Mouse (Mus musculus) 3T3-L1 (cell line): ENCODE results near the gene Bcl2l13.
"Not testable (repeated sequence)": the region's sequence is repeated elsewhere in the genome, so short reads cannot be mapped to it uniquely, and the experiment has no call there.

Experiments
- DNase-seq: peaks from one replicate; pipeline ENCODE4 v3.0.0-alpha.2; 2015; ENCODE audit warnings: low read depth, low spot score

Bcl2l13 gene

DNA sequence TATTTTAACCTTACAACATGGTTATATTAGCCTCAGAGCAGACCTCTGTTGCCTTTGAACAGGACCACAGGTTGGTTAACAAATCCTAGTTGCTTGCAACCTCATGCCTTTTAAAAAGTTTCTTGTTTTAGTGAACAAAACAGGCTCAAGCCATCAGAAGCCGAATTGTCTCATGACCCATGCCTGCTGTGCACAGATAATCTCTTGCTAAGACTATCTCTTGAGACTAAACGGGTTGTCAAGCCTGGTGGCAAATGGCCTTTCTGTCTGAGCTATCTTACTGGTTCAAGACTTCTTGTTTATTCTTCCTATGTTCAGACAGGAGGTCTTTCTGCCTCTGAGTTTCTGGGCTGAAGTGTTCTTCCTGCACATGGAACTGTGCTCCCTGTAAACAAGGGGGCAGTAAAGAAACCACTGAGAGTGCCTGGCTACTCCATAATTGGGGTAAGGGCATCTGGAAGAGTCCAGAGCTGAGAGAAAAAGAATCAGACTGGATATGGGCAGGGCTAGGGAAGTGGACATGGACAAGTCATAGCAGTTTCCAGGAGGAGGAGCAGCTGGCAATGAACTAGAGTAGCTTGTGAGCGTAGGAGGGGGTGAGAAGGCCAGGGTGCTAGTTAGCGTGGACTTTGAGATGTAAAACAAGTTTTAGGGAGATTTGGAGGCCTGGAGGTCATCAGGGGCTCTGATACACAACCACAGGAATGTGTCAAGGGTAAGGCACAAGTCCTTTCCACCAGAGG is 5.0 kb upstream of the Bcl2l13 start:
- DNase-seq: no peak

DNA sequence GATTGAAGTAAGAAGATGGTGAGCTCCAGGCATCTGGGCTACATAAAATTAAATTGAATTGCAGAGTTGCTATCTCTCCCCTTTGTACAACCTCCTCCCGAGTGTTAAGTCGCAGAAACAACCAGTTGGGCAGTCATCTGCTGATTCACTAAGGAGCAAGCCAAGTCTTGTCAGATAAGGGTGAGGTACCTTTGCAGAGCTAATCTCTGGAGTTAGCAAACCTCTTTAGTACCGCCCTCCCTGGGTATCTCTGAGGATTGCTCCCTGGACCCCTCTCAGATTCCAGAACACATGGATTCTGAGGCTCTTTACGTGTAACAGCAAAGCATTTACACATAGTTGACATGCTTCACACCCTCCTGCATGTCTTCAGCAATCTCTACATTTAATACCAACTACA is 3.9 kb upstream of the Bcl2l13 start:
- DNase-seq: no peak

DNA sequence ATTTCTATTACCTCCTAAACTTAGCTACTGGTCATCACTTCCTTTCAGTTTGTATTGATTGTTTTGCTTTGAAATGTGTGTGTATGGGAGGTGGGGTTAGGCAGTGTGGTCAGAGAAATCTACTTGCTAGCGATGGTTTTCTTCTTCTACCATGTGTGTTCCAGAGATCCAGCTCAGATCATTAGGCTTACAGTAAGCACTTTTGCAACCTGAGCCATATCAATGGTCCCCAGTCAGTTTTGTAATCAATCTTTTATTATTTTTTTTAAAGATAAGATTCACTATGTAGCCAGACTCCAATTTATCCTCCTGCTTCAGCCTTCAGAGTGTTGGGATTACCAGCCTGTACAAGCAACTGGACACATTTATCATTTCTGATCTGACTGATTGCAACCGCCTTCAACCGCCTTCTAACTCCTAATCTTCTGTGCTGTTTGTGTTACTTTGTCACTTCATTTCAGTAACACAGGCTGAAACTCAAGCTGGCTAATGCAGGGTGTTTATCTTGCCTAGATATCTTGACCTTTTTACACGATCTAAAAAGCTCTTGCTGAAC is 1.2 kb upstream of the Bcl2l13 start:
- no peak for DNase-seq

DNA sequence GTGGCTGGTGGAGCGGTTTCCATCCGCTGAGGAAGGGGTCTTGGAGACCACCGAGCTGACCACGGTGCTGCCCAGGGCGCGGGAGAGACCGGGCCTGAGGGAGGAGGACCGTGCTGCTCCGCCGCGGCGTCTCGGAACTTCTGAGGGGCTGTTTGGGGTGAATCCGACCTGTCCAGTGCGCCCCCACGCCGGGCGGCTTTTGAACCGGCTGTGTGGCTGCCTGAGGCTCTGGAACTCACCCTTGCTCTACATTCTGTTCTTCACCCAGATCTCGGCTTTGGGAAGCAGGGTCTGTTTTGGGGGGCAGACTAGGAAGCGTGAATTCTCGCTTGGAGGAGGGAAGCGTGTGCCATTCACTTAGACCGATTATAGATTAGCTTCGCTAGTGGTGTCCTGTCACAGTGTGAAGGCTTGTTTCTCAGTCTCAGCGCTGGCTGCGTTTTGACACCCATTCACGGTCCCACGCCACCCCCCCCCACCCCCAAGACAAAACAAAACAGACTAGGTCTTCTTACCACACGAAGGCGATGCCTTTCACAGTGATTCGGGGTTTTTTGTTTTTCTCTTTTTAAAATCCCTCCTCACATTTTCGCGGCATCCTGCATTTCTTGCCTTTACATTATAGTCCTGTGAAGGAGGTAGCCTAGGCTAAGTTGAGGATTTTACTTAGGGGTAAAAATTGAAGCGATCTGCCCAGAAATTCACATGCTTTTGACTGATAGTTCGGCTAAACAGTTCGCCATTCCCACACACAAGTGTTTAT is 558 bp downstream of the Bcl2l13 start:
- peak; percentile 46 for DNase-seq

DNA sequence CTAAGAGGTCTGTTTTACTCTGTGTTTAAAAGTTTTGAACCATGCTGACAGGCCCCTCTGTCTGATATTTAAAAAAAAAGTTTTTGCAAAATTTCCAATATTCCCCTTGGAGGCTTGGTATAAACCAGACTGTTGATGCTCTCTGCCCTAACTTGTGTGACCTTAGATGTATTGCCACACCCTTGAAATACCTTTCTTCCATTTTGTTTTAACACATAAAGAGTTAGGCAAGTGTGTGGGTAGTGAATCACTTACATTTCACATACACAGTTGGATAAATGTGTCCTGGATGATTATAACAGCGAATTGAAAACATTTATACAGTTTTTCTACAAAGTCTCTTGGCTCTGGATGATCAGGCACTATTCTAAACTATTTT is 1.1 kb downstream of the Bcl2l13 start:
- peak; percentile 51 for DNase-seq

DNA sequence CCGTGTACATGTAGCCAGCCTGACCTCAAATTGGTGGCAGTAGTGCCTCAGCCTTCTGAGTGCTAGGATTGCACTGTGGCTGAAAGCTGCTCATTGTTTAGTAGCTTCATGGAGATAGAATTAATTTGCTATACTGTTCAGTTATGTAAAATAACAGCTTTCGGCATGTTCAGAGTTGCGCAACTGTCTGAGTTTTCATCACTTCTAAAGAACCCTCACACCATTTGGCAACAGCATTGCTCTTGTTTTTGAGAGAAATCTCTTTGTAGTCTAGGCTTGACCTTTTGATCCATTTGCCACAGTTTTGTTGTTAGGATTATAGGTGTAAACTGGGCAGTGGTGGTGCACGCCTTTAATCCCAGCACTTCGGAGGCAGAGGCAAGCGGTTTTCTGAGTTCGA is 4.2 kb downstream of the Bcl2l13 start:
- no peak for DNase-seq

DNA sequence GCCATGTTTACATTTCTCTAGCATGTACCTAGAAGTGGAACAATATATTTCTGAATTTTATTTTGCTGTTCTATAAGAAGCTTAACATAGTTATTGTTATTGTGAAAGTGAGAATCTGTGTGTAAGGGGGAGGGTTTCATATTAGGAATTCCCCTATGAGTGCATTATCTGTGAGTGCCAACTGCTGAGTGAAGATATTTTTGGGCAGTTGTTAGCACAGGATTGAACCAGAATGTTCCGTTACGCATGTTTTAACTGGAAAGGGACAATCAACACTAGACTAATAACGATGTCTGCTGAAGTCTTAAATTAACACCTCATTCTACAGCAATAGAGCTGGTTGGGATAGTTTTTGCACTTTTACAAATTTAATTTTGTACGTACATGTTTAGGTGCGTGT is 5.7 kb downstream of the Bcl2l13 start:
- no peak for DNase-seq

DNA sequence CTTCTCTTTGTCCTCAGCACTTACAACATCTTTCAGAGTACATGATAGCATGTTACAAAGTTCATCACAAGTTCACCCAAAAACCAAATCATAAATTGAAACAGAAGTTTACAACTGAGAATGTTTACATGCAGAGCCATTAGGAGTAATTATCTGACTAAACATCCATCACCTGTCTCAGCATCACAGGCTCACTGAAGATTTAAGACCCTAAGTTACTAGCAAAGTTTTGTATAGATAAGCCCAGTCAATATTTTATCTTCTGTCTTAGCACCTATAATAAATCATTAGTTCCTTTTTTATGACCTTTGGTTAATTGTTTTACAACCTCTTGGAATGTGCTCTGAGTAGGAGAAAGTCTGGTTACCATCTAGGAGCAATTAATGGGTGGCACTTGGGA is 14.7 kb downstream of the Bcl2l13 start:
- DNase-seq: not testable (repeated sequence)

DNA sequence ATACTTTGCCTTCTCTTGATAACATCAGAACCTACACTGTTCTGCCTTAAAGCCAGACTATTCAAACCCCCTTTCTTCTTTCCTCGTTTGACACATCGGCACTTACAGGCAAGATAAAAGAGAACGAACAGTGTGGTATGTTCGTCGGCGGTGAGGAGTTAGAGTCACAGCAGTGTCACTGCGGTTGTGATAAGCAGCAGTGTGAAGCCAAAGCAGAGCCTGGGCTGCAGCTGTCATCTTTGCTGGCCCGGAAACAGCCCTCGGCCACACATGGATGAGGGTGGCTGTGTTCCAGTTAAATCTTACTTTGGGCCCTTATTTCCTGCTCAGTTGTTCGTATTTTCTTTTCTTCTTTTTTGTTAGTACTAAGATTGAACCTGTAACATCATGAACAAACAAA is 18.4 kb downstream of the Bcl2l13 start:
- DNase-seq: no peak

DNA sequence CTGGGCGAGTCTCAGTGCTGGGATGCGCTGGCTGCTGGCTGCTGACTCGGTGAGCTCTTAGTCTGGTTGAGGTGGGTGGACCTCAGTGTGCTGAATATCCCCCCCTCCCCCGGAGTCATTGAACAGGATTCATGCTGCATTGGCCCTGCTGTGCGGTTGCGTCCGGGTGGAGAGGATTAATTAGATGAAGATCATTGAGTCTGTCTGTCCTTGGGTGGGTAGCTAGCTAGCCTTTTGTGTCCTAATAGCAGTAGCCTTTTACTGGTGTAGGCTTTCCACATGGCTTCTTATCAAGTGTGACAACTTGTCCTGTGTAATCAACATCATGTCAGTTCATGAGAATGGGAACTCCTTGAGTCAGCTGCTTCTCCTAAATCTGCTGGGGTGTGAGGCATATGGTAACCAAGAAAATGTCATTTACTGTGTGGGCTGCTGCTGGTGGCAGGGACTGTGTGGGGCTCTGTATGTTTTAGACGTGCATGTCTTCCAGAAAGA is 22.3 kb downstream of the Bcl2l13 start:
- DNase-seq: no peak

DNA sequence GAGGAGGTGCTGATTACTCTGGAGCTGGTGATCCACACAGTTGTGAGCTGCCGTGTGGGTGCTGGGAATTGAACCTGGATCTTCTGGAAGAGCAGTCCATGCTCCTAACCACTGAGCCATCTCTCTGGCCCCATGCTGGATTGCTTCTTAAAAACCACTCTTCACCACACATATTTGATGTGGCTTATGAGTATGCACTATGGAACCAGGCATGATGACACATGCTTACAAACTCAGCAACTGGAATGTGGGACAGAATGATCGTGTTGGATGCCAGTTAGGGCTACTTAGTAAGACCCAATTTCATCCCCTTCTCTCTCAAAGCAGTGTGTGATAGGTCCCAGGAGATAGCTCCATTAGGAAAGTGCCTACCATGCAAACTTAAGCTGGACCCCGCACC is 24.1 kb downstream of the Bcl2l13 start:
- DNase-seq: peak; percentile 83

DNA sequence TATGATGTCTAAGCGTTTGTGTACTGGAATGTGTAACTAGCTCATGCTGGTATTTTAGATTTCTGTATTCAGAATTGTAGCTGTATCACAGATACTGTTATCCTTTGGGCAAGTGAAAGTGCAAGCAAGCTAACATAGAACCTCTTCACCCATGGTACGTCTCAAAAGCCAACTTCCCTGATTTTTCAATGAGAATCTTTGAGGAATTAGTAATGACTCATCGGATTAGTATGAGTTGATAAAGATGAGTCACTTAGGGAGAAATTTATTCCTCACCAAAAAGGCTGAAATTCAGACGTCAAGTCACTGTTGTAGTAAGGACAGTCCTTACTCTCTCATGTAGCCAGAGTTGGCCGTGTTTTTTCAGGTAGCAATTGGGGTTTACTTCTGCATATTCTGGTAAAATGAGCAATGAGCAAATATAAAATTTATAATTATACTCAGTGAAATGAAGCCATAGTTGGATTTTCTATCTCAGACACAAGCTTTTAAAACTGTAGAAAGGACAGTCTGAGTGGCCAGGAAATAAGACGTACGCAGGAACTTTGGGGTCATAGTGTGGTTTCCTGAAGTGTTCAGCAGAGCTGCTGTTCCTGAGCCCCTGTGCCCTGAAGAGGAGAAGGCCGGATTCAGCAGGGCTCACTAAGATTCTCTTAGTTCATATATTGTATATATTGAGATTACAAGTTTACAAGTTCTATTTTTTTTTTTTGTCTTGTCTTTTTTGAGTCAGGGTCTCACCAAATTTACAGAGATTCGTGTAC is 30.2 kb downstream of the Bcl2l13 start:
- DNase-seq: peak; percentile 88

DNA sequence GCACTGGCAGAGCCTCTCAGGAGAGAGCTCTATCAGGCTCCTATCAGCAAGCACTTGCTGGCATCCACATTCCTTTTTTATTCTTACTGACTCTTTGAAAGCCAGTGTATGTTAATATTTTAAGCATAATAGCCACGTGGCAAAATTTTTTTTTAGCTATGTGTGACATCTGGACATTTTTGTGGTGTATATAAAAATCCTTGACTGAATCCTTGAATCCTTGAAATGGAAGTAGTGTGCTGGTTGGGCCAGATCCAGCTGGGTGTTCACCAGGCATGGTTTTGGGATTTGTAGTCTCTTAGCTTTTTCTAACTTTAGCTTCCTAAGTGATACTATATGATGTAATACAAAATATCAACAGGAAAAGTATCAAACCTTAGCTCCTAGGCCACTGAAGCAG is 32.8 kb downstream of the Bcl2l13 start:
- peak; percentile 75 for DNase-seq

DNA sequence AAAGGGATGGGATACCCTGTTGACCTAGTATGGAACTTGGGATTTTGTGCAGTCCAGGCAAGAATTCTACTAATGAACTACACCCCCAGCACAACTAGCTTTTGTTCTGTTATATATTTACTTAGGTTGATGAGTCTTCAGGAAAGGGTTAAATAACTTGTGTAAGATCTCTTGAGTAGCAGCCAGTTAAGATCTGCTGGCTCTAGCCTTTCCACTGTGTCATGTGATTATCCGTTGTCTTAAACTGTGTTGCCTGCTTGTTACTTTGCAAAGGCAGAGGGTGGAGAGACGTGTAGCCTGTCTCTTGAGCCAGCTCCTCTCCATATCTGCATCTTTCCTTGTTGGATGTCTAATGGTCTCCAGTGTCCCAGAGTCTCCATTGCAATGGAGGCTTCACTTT is 35.3 kb downstream of the Bcl2l13 start:
- DNase-seq: no peak

DNA sequence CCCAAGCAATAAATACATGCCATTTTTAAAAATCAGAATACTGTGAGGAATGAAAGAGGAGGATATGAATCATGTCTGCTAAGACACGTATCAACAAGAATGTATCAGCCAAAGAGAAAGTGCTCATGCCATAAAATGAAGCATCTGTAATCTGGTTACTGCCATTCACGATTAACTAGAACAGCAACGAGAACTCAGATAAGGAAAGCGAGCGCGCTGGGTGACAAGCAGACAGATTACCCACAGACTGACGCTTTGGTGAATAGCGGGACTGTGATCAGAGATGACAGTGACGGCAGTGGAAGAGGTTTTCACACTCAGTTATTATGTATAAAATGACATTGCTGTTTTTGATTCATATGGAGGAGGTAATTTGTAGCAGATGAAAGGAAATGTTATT is 37.9 kb downstream of the Bcl2l13 start:
- peak; percentile 28 for DNase-seq

DNA sequence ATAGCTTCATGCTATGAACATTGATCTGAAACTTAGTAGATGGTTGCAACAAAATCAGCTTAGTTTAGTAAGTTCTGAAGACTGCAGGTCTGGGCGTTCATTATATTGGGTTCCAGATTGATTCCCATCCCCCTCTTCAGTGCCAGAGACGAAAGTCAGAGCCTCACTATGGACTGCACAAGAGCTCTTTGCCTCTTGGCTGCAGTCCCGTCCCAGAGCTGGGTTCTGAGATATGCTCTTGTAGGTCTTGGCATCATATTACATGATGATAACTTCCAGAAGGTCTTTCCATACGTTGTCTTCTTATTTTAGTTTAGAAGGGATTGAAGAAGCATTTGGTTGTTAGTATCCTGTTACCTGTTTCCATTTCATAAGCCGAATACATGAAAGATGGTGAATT is 43.0 kb downstream of the Bcl2l13 start:
- no peak for DNase-seq

DNA sequence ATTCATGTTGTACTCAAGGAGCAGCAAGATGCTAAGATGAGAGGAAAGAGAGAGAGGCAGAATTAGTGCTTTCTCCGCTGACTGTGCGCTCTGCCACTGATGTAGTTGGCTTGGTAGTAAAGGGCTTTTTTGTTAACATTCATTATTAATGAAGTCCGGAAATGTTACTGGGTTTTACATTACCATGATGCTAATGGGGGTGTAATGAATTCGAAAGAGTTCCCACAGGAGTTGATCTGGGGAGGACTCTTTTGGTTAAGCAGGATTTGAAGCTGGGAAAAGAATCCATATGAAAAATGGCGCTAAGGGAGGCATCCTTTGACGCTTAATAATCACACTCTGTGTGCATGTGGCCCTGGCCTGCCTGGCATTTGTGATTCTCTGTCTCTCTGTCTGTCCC is 48.4 kb downstream of the Bcl2l13 start:
- DNase-seq: no peak

DNA sequence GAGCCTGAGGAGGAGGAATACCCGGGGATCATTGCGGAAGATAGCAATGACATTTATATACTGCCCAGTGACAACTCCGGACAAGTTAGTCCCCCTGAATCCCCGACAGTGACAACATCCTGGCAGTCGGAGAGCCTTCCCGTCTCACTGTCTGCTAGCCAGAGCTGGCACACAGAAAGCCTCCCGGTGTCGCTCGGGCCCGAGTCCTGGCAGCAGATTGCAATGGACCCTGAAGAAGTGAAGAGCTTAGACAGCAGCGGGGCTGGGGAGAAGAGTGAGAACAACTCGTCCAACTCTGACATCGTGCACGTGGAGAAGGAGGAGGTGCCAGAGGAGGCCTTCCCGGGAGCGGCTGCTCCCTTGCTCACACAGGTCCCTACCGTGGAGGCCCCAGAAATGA is 50.7 kb downstream of the Bcl2l13 start:
- DNase-seq: no peak

DNA sequence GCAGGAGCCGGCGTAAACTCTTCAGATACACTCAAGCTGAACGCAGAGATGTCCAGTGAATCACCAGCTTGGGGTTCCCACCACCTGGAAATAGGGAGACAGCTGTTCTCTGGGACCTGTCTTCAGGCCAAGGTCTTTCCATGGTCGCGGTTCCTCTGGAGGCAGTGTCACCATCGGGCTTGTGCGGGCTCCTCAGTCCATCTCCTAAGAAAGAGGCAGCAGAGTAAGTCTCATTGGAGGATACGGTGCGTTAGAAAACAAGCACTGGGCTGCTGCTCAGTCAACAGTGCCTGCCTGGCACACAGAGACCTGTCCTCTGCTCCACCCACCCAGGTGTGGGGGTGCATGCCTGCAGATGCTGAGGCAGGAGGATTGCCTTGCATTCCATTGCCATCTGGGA is 58.1 kb downstream of the Bcl2l13 start:
- DNase-seq: no peak

DNA sequence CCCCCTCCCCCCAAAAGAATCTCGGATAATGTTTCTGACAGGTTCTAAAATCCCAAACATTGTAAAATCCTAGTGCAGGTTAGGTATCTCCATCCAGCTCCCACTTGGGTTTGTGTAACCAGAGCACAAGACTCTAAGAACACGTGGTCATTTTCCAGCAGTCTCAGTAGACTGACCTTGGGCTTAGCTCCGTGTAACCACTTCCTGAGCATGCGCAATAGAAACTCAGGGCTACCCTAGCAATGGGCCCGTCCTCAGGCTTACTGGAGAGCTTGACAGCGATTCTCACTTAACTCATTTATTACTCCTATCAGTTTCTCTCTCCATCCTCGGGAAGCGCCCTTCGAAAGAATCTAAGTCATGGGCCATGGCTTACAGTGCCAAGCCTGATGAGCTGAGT is 58.5 kb downstream of the Bcl2l13 start:
- no peak for DNase-seq

DNA sequence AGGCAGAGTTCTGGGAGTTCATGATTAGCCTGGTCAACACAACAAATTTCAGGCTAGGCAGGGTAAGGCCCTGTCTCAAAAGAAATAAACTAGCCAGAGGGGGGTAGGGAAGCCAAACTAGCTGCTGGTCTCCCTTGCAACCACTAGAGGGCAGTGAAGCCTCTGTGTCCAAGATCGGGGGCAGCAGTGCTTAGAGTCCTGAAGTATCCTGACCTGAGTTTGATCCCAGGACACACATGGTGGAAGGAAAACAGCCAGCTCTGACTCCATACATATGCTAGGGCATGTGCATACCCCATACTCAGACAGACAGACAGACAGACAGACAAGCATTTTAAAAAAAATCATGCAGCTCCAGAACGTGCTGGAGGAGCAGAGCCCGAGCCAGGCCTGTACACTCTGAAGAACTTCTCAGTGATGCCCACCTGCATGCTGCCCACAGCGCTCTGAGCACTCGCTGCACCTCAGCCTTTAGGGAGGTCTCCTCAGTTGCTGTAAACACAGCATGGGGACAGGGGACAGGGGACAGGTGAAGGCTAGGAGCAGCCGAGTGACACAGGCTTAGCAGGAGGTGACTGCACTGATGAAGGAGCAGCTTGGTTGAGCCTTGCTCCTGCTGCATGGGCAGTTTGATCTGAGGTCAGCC is 62.3 kb downstream of the Bcl2l13 start:
- DNase-seq: peak; percentile 86
